Mouse (Mus musculus) liver, adult 2 months (tissue): Measurements from ENCODE around the gene Evx1.

Experiments
- CTCF ChIP-seq: fragments of 200-500 bp; IDR thresholded peaks from 2 replicates; pipeline ENCODE4 v1.5.1; 2011; ENCODE audit warnings: low read depth, low read length, control low read depth
- POLR2A ChIP-seq: fragments of 200-500 bp; IDR thresholded peaks from 2 replicates; pipeline ENCODE4 v1.6.1; 2011; ENCODE audit warnings: low read length, control low read depth; ENCODE audit not compliant: insufficient read depth; ENCODE audit errors: extremely low read depth

DNA sequence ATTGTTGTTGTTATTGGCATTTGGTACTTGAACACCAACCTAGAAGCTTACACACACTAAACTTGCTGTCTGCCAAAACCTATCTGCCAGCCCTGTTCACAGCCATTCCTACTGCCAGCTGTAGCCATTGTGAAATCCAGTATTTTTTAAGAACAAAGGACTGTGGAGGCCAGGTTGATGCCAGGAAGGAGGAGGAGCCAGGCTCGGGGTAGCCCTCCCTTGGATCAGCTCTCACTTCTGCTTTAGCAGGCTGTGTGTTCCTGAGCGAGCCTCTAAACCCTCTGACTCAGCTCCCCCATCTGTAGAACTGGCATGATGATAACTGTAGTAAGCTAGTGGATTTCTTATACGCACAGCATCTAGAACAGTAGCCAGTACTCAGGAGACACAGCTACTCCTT, 9.9 kb upstream of the Evx1 start:
- TF ChIP-seq POLR2A (no peak), CTCF (no peak)
